Mouse (Mus musculus): ENCODE measurements at regions not wholly inside any gene's neighbourhood (a gene's known extent, or its start where the extent isn't known, plus 50 kb on each side); places are given as distances from the start of the nearest gene placed in this dataset.

GRCm38 (mm10) chr10:118622131-118622530 lies 181.3 kb downstream of the Ifng start:
- no peak for DNase-seq (ENCODE audit: low spot score in 2 of 2)

DNA sequence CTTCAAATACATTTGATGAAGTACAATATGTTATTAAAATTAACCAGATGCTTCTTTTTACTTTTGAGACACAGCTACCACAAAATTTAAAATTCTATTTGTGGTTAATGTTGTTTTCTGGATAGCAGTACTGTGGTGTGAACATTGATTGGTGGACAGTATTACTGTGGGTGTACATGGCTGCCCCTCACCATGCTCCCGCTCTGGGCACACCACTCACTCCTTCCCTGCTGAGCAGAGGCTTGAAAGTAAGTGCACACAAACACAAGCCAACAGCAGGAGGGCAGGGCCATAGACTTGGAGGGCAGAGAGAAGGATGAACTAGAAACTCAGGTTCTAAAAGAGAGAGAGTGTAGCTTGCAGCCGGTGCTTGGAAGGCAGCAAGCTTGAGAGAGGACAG lies 182.1 kb downstream of the Ifng start:
- DNase-seq (ENCODE audit: low spot score in 2 of 2), result no peak

DNA sequence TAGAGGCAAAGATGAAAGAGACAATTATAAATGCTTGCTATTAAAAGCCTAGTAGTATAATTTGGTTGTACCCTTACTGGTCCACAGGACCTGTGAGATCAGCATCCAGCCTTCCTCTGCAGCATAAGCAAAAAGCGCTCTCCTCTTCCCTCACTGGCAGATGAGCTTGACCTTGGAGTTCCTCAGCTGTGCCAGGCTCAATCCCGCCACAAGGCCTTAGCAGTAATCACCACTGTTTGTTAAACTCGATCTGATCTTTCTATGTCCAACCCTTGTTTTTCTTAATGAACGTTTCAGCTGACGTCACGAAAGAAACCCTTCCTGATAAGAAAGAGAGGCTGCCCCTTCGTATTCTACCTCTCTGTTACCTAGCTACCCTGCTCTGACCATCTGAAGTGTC lies 183.5 kb downstream of the Ifng start:
- DNase-seq (ENCODE audit: low spot score in 2 of 2), result no peak

DNA sequence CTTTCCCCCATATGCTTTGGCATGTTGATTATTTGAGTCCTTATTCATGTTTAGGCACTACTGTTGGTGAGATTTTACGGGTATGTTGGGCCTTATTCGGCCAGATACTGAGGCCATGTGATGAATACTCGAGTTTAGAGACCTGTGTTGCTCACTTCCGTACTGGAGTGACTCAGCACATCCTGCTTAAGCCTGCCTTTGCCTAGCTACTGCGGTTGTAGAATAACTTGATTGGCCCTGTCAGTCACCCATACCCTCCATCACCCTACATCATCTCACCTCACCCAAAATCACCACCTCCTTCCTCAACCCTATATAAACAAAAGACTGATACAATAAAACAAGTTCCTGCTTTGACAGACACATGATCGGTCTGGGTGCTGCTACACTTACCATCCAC lies 187.2 kb downstream of the Ifng start:
- no peak for DNase-seq (ENCODE audit: low spot score in 2 of 2)

DNA sequence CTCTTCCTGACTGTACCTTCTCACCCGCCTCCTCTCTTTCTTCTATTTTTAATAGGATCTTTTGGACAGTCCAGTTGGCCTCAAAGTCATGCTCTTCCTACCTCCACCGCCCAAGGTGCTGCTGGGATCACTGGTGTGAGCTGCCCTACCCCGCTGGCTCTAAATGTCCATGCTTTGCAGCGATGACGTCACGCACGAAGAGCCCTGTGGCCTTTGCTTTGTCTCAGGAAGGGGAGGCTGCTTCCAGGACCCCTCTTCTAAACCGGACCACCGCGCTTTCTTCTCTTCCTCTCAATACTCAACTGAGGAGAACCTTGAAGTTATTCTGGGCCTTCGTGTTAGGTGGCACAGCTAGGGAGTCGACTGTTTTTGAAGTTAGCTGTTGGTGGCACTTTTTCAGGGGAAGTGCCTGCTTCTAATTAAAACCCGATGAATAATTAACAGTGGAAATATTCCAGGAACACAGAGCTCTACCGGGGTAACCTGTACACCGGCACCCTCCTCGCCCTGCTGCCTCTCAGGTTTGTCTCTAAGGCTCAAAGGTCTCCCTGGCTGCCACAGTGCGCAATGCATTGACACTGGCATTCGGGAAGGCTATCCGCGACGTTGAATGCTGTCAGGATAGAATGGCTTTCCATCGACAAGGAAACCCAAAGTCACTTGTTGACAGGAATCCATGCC lies 188.7 kb downstream of the Ifng start:
- no peak for DNase-seq (ENCODE audit: low spot score in 2 of 2)

DNA sequence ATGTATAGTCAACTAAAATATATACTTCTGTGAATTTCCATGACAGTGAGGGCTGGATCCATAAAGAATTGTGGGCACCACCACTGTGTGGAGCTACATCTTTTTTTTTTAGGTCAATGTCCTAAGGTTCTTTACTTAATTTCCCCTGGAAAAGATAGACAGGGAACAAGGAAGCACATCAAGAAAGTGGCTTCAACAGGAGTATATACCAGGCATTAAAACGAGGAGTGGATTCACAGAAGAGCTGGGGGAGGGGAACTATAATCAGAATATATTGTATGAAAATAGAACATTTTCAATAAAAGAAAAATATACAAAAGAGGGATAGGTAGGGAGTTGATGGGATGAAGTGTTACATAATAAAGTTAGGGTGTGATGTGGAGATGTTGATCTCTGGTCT lies 190.9 kb downstream of the Ifng start:
- DNase-seq (ENCODE audit: low spot score in 2 of 2), result no peak

DNA sequence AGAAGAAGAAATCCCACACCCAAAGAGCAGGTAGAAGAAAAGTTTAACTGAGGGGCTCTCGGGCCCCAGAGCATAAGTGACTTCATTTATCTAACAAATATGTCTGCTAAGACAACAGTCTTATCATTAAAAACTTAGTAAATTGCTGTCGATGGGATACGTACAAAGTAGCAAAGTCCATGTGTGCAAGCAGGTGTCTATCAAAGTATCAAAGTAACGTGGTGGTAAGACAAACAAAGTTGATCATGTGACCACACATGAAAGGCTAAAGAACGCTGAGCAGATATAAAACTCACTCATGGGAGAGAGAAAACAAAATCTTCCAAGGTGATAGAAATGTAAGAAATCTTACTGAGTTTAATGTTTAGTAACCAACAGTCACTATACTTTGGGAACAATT lies 191.3 kb downstream of the Ifng start:
- no peak for DNase-seq (ENCODE audit: low spot score in 2 of 2)

DNA sequence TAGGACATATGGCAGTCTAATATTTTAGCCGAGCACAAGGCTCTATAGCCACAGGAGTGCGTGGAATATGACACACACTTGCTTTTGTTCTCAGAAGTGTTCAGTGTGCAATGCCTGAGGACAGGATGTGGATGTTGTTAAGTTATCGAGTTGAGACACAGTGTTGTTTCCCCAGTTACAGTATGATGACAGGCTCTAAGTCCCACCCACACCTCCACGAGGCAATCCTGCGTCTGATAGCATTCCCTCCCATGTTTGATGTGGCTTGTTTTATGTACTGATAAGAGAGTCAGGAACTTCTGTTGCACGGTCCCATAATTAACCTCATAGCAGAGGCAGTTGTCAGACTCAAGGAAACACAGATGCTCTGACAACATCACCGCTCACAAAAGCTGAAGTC lies 192.6 kb downstream of the Ifng start:
- DNase-seq (ENCODE audit: low spot score in 2 of 2), result no peak

DNA sequence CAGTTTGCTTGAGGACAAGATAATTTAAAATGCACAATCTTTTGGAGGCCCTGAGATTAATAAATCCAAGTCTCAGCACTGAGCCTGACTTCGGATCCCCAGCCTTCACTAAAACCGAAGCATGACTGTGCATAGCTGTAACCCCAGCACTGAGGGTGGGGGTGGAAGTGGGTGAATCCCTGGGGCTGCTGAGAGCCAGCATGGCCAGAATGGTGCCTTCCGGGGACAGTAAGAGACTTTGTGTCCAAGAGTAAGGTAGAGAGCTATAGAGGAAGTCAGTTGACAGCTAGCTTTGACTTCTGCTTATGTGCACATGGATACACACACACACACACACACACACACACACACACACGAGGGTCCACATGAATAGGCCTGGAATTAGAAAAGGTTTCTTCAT lies 198.3 kb downstream of the Ifng start:
- DNase-seq (ENCODE audit: low spot score in 2 of 2), result no peak

DNA sequence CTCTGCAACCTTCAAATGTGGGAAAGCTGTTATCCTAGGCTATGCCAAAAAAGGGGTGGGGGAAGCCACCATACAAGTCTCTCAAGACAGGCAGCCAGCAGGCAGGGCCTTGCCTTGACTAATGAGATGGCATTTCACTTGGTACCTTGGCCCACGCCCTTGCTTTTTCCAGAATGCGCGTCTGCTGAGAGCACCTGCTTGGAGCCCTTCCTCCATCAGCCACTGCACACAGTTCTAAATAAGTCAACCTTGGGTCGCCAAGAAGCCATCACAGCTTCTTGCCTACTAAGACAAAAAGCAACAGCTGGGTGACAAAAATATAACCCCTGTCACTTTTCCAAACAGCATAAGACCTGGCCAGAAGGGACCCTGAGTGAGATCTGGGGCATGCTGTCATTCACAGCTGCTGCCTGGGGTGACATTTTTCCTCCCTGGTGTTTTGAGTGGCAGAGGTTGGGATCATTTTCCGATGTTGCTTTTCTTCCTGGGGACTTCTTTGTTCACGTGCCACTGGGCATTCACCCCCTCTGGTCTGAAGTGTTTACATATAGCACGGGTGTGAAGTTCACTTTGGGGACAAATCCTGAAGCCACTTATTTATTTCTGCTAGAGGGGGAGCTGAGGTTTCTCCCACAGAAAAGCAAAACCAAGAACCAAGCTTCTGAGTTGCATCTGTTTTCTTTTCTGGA lies 199.4 kb downstream of the Ifng start:
- peak; percentile 19 to 30 for DNase-seq (ENCODE audit: low spot score in 2 of 2)

- DNase-seq (ENCODE audit: low spot score in 2 of 2), result peak; percentile 33 to 40
Measured at GRCm38 (mm10) chr10:118640810-118641427, 200.1 kb downstream of the Ifng start.

GRCm38 (mm10) chr10:118643622-118644021 lies 202.8 kb downstream of the Ifng start:
- no peak for DNase-seq (ENCODE audit: low spot score in 2 of 2)

DNA sequence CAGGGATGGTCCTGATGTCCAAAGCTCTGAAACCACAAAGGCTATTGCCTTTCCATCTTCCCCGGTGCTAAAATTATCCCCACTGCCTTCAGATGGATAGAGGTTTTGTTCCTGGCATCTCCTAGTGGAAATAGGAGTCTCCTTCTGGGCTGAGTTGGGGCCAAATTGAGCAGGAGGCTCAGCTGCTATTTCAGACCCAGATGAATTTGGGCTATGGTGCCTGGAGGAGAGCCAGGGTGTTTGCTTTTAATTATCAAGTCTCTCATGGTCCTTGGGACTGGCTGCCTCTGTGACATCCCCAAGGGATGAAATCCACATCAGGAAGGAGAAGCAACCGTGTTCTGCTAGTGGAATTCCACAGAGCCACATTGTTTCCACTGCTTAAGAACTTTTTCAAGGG lies 207.3 kb downstream of the Ifng start:
- DNase-seq (ENCODE audit: low spot score in 2 of 2), result peak; percentile 50 to 55

- DNase-seq (ENCODE audit: low spot score in 2 of 2), result no peak
Measured at GRCm38 (mm10) chr10:118656561-118656960, 213.4 kb downstream of the Dyrk2 start.

DNA sequence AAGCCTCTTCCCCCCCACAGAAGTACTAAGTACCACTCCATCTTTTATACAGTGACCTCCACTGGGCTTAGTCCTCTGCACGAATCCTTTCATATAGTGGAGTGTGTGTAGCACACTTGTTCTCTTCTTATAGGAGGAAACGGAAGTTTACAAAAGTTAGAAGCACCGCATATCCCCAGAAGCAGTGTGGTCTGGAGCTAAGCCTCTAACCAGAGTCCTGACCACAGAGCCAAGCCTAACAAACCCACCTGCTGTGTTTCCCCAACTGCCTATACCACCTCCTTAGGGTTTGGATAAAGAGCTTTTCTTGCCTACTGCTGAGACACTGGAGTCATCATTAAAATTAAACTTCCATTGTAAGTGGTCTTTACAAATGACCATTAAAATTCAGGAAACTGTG lies 204.0 kb downstream of the Dyrk2 start:
- DNase-seq (ENCODE audit: low spot score in 2 of 2), result no peak

- DNase-seq (ENCODE audit: low spot score in 2 of 2), result no peak
Measured at GRCm38 (mm10) chr10:118675816-118676465, 194.1 kb downstream of the Dyrk2 start.

DNA sequence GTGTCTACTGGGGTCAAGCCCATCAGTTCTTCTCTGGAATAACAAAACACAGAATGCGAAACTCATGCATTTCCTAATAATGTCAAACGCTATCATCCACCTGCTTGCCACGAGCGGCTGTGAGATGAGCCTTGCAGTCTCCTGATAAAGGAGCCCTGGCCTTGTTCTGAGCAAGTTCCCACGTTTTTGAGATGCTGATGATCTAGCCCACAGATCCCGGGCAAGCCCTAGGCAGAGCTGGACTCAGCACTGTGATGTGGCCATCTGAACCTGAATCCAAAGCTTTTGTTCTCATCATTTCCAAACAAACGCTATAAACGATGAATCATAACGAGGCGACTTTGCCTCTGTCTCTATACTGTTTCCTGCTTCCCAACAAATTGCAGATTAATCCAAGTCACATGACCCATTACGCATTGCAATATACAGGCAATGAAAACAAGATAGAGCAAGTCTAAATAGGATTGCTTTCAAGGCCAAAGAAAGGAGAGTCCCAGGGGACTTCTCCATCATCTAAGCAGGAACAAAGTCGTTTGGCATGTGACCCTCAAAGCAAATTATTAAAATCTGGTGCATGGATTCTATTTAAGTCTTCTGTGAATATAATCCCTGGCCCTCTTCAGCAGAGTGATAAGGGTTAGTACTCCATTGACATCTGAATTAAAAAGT lies 191.1 kb downstream of the Dyrk2 start:
- DNase-seq (ENCODE audit: low spot score in 2 of 2), result no peak

DNA sequence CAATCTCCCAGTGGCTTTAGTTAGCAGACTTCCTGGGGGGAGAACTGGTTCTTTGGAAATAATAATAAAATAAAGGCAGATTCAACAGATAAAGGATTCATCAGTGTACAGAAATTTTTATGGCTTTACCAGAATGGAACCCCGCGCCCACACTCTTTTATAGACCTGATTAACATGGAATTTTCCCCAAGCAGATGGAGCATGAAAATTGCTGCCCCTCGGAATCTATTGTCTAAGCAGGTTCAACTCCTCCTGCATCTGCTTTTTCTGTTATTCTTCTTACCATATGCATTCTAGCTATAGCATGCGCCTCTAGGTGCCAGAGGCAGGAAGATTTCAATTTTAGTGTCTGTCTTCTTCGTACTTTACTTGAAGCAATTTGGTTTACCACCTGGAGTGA lies 190.5 kb downstream of the Dyrk2 start:
- DNase-seq (ENCODE audit: low spot score in 2 of 2), result no peak

DNA sequence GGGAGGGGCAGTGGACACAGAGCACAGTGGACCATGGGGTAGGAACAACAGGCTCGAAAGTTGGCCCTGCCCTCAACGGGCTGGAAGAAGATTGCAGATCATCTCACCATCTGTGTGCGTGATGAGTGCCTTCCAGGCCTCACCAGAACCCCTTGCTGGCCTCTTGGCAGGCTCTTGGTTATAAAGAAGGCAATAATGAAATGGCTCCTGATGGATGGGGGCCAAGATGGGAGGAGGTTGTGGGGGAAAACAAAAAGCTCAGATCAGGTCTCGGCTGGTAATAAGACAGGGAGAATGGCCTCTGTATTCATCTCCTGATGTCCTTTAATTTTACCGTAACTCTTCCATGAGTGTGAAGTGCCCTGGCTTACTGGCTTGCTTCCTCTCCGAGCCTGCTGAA lies 189.1 kb downstream of the Dyrk2 start:
- no peak for DNase-seq (ENCODE audit: low spot score in 2 of 2)

DNA sequence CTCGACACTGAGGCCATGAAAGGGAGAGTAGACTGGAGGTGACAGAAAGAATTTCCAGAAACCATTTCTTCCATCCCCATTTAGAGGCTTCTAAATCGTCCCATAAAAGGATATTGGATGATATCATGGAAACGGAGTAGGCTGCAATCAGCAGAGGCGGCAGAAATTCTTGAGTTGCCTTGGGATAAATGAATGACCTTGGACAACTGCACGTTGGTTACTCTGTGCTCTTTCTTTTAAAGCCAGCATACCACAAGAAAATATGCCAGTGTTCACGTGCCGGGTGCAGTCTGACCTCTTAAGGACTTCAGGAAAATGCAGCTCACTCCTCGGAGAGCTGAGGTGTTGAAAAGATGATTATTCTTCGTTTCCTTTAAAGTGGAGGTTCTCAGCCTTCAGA lies 186.7 kb downstream of the Dyrk2 start:
- no peak for DNase-seq (ENCODE audit: low spot score in 2 of 2)

DNA sequence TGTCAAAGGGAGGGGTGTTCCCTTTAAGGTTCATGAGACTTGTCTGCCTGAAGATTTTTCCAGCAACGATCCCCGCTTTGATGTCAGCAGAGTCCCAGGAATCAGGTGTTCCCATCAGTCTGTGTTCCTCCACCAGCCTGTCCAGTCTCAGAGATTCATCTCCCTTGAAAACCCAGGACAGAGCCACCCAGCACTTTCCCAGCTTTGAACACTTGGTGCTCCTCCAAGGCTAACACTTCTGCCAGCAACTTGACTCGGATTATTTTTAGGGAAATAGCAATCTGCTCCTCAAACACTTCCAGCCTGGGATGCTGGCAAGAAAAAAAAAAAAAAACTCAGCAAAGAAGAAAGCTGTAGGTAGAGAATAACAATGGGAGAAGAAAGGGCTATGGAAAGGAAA lies 170.7 kb downstream of the Dyrk2 start:
- no peak for DNase-seq (ENCODE audit: low spot score in 2 of 2)

- no peak for DNase-seq (ENCODE audit: low spot score in 2 of 2)
Measured at GRCm38 (mm10) chr10:118700115-118700514, 169.9 kb downstream of the Dyrk2 start.

Measured in layer of hippocampus, postnatal 10 days (tissue).